Mouse (Mus musculus): ENCODE measurements around the gene Slc17a7. TPM values are rescaled to one million over a fixed set of nuclear protein-coding genes. Genes with fewer than 3 reads are reported as not detected.

Gene Slc17a7
- polyA plus RNA-seq, 2 experiments = 0.18 to 0.58 TPM

DNA sequence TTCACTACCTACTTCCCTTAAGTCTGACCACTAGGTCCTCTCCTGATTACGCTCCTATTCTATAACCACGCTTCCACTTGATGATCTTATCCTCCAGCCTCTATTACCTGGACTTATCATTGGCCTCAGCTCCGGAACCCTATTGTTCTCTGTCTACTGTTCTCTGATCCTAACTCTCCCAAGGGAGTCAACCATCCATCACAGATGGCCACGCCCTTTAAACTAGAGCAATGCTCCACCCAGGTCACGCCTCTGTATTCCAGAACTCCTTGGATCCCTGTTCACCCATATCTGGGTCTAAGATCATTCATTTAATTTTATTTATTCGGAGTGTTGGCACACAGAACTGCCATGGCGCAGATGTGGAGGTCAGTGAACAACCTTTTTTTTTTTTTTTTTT, 48.6 kb downstream of the Slc17a7 start:
- H3K4me2 ChIP-seq (replicated peaks; ENCODE audit: low read depth, low read length, severe bottlenecking) = no peak overlapping the region

DNA sequence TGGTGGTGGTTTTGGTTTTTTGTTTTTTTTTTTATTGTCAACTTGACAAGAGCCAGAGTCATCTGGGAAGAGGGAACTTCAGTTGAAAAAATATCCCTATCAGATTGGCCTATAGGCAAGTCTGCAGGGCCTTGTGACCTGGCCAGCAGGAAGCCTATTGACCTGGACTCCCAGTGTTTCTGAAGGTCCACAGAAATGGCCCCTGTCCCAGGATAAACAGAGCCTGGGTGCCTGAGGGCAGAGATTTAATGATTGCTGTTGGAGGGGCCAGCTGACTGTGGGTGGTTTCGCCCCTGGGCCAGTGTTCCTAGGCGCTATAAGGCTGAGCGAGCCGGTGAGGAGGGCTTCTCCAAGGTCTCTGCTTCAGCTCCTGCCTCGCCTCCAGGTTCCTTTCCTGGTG, 50.0 kb downstream of the Slc17a7 start:
- peaks cover 13% of the 10 kb centered on the region for H3K27me3 ChIP-seq (ENCODE audit: control insufficient read depth, insufficient read depth, low read length)
- ATAC-seq (ENCODE audit: low FRiP score, low read depth) = no peak
- peaks cover 20% of the 10 kb centered on the region; the same call in 1 of the 2 replicates for H3K4me1 ChIP-seq (ENCODE audit: control insufficient read depth, insufficient read depth, low read length)
- H3K9me3 ChIP-seq (ENCODE audit: control insufficient read depth, low read length) = no peaks in the 10 kb centered on the region
- no peak overlapping the region for H3K4me2 ChIP-seq (replicated peaks; ENCODE audit: low read depth, low read length, severe bottlenecking)
- no peak for TF ChIP-seq POLR2A (IDR thresholded peaks at IDR 0.05; ENCODE audit: borderline replicate concordance, extremely low read depth, insufficient read depth, insufficient read length)
- no peak overlapping the region for H3K9ac ChIP-seq (ENCODE audit: low read depth, low read length, severe bottlenecking)
- peaks cover 11% of the 10 kb centered on the region for H3K36me3 ChIP-seq (ENCODE audit: control insufficient read depth, insufficient read depth, low read length)
- H3K27ac ChIP-seq (replicated peaks; ENCODE audit: low read depth, low read length) = no peak overlapping the region
- H3K4me3 ChIP-seq (replicated peaks; ENCODE audit: low read length) = no peak overlapping the region
- WGBS = 55% methylated on average over 5 of the region's 5 CpGs
- no peak for DNase-seq (ENCODE audit: low spot score)

More for the DNA sequence above, 48.6 kb downstream of the Slc17a7 start:
- H3K9me3 ChIP-seq (ENCODE audit: control insufficient read depth, low read length) = no peaks in the 10 kb centered on the region
- ATAC-seq (ENCODE audit: low FRiP score, low read depth) (no peak), DNase-seq (ENCODE audit: low spot score) (no peak)
- 71% methylated on average over 7 of the region's 7 CpGs for WGBS
- no peak overlapping the region for H3K4me3 ChIP-seq (replicated peaks; ENCODE audit: low read length)
- H3K27ac ChIP-seq (replicated peaks; ENCODE audit: low read depth, low read length) = no peak overlapping the region
- H3K9ac ChIP-seq (ENCODE audit: low read depth, low read length, severe bottlenecking) = no peak overlapping the region
- H3K27me3 ChIP-seq (ENCODE audit: control insufficient read depth, insufficient read depth, low read length) = peaks cover 13% of the 10 kb centered on the region
- peaks cover 16% of the 10 kb centered on the region; the same call in 1 of the 2 replicates for H3K4me1 ChIP-seq (ENCODE audit: control insufficient read depth, insufficient read depth, low read length)
- H3K36me3 ChIP-seq (ENCODE audit: control insufficient read depth, insufficient read depth, low read length) = no peaks in the 10 kb centered on the region
- no peak for TF ChIP-seq POLR2A (IDR thresholded peaks at IDR 0.05; ENCODE audit: borderline replicate concordance, extremely low read depth, insufficient read depth, insufficient read length)

DNA sequence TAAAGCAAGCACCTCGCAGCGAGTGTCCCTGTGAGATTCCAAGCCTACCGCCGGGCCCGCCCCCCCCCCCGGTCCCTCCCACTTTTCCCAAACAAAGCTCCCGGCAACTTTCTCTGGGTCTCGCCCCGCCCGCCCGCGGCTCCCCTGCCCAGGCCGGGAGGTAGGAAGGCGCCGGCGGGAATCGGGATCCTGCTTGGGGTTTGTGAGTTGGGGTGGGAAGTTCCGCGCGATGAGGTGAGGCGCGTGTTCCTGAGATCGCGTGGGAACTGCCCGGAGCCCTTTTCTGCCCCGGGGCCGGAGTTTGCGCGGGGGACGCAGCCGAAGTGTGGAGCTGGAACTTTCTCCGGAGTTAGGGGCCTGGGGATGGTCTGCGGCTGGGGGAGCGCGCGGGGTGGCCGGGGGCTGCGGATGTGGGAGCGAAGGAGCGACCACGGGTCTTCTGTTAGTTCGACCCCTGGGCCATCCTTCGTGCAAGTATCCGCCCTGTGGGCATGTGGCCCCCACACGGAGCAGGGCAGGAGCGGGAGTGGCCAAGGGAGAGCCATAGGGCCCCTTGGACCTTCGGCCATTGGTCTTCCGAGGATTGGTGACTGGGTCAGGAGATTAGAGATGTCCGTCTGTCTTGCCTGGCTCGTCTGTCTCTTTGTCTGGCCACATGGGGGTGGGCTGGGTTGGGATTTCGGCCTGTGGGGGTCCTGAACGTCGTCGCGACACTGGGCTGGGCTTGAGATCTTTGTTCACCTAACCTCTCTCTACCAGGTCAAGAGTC, 52.1 kb downstream of the Slc17a7 start, which contains the start of gene Tead2:
Gene Tead2 (plus strand): TSS at position 81 of the 769 bp plus-strand sequence.
- TF ChIP-seq POLR2A (IDR thresholded peaks at IDR 0.05; ENCODE audit: borderline replicate concordance, extremely low read depth, insufficient read depth, insufficient read length) = peak; percentile 92
- Histone ChIP-seq H3K27ac (replicated peaks; ENCODE audit: low read depth, low read length) (peak within 1 kb of the TSS; percentile 99), H3K4me3 (replicated peaks; ENCODE audit: low read length) (peak within 1 kb of the TSS; percentile 94), H3K27me3 (ENCODE audit: control insufficient read depth, insufficient read depth, low read length) (peaks cover 13% of the 10 kb centered on the region), H3K36me3 (ENCODE audit: control insufficient read depth, insufficient read depth, low read length) (peaks cover 32% of the 10 kb centered on the region), H3K9me3 (ENCODE audit: control insufficient read depth, low read length) (no peaks in the 10 kb centered on the region), H3K4me1 (ENCODE audit: control insufficient read depth, insufficient read depth, low read length) (peaks cover 23% of the 10 kb centered on the region; the same call in 1 of the 2 replicates), H3K4me2 (replicated peaks; ENCODE audit: low read depth, low read length, severe bottlenecking) (peak within 1 kb of the TSS; percentile 80), H3K9ac (ENCODE audit: low read depth, low read length, severe bottlenecking) (peak within 1 kb of the TSS; percentile 99)
- DNase-seq (ENCODE audit: low spot score) (peak; percentile 70), ATAC-seq (ENCODE audit: low FRiP score, low read depth) (peak; percentile 66)
- 1% methylated on average over 49 of the region's 55 CpGs for WGBS

DNA sequence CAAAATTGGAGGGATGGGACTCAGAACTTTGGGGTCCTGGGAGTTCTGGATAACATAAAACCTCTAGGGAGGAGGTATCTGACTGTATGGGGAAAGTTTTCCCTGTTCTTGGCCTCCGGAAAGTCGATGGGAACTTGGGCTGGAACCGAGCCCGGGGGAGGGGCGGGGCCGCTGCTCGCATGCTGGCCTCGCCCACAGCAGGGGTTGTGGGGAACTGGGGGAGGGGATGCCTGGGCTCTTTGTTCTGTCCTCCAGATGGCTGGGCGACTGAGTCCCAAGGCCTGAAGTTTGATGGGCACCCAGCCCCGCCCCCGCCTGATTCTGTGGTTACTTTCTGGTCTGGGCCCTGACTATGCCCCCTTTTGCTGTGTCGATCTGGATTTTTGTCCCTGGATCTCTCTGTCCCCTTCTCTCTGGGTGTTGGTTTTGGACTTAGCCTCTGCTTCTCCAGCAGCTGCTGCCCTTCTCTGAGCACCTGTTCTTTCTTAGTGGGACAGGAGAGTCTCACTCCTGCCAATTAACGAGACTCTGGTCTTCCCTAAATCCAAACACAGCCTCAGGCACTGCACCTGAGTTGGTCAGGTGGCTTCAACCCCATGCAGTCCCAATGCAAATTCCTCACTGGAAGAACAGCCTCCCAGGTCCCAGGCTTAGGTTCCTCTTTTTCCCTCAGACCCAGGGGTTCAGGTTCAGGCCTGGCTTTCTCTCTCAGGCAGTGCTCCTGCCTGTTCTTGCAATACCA, 52.9 kb downstream of the Slc17a7 start:
- Histone ChIP-seq H3K4me1 (ENCODE audit: control insufficient read depth, insufficient read depth, low read length) (peaks cover 21% of the 10 kb centered on the region; the same call in 1 of the 2 replicates), H3K9ac (ENCODE audit: low read depth, low read length, severe bottlenecking) (peak overlapping the region; percentile 99), H3K4me2 (replicated peaks; ENCODE audit: low read depth, low read length, severe bottlenecking) (peak overlapping the region; percentile 80), H3K36me3 (ENCODE audit: control insufficient read depth, insufficient read depth, low read length) (peaks cover 39% of the 10 kb centered on the region), H3K9me3 (ENCODE audit: control insufficient read depth, low read length) (no peaks in the 10 kb centered on the region), H3K4me3 (replicated peaks; ENCODE audit: low read length) (peak overlapping the region; percentile 94), H3K27me3 (ENCODE audit: control insufficient read depth, insufficient read depth, low read length) (peaks cover 9% of the 10 kb centered on the region), H3K27ac (replicated peaks; ENCODE audit: low read depth, low read length) (peak overlapping the region; percentile 99)
- TF ChIP-seq POLR2A (IDR thresholded peaks at IDR 0.05; ENCODE audit: borderline replicate concordance, extremely low read depth, insufficient read depth, insufficient read length) = peak; percentile 77; the same call in 1 of the 2 replicates
- peak; percentile 93 for DNase-seq (ENCODE audit: low spot score)
- 0% methylated on average over 13 of the region's 13 CpGs for WGBS
- ATAC-seq (ENCODE audit: low FRiP score, low read depth) = peak; percentile 89

DNA sequence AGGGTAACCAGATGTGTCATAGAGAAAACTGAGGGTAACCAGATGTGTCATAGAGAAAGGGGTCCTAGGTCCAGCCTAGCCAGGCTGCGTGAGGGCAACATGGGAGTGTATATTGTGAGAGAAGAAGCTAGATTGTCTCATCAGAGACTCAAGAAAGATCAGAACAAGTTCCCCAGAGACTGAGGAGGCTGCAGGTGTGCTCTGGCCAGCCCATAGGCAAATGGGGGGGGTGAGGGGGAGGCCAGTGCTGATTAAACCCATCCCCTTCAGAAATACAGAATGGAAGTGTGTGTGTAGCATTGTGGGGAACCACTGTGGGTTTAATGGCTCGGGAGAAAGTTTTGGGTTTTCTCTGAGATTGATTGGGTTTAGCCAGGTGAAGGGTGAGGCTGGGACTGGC, 57.9 kb downstream of the Slc17a7 start:
- H3K36me3 ChIP-seq (ENCODE audit: control insufficient read depth, insufficient read depth, low read length) = peaks cover 90% of the 10 kb centered on the region
- peaks cover 13% of the 10 kb centered on the region; the same call in 1 of the 2 replicates for H3K4me1 ChIP-seq (ENCODE audit: control insufficient read depth, insufficient read depth, low read length)
- no peak overlapping the region for H3K4me3 ChIP-seq (replicated peaks; ENCODE audit: low read length)
- H3K27me3 ChIP-seq (ENCODE audit: control insufficient read depth, insufficient read depth, low read length) = no peaks in the 10 kb centered on the region
- ATAC-seq (ENCODE audit: low FRiP score, low read depth) (no peak), DNase-seq (ENCODE audit: low spot score) (no peak)
- no peaks in the 10 kb centered on the region for H3K9me3 ChIP-seq (ENCODE audit: control insufficient read depth, low read length)
- H3K27ac ChIP-seq (replicated peaks; ENCODE audit: low read depth, low read length) = no peak overlapping the region
- no peak for TF ChIP-seq POLR2A (IDR thresholded peaks at IDR 0.05; ENCODE audit: borderline replicate concordance, extremely low read depth, insufficient read depth, insufficient read length)
- H3K9ac ChIP-seq (ENCODE audit: low read depth, low read length, severe bottlenecking) = no peak overlapping the region
- H3K4me2 ChIP-seq (replicated peaks; ENCODE audit: low read depth, low read length, severe bottlenecking) = no peak overlapping the region
- WGBS = 90% methylated on average over 2 of the region's 2 CpGs
